Mouse (Mus musculus): Measurements from ENCODE around the gene Lbhd2. TPM values are rescaled to one million over a fixed set of nuclear protein-coding genes. Genes with fewer than 3 reads are reported as not detected.

Lbhd2 gene
- total and polyA plus RNA-seq, 3 experiments = not detected

GRCm38 (mm10) chr12:111409583-111409982, 3.0 kb downstream of the Lbhd2 start:
- no peak for DNase-seq (ENCODE audit: low read depth, low spot score)
- H3K27me3 ChIP-seq (ENCODE audit: control insufficient read depth in 1 of 2, insufficient read depth in 2 of 2, low read length in 2 of 2) = peaks cover 0 to 4% of the 10 kb centered on the region in 2 experiments; a peak in 2 of 4 replicates
- H3K4me1 ChIP-seq (ENCODE audit: control insufficient read depth in 1 of 2, insufficient read depth in 2 of 2, low read length in 2 of 2) = no peaks in the 10 kb centered on the region

GRCm38 (mm10) chr12:111411631-111412355, 5.2 kb downstream of the Lbhd2 start:
- no peak for DNase-seq (ENCODE audit: low read depth, low spot score)
- no peaks in the 10 kb centered on the region for H3K36me3 ChIP-seq (ENCODE audit: control insufficient read depth in 1 of 2, insufficient read depth in 2 of 2, low read length in 2 of 2)
- H3K79me2 ChIP-seq (ENCODE audit: control insufficient read depth, insufficient read depth, low read length, poor library complexity) = no peaks in the 10 kb centered on the region
- H3K27me3 ChIP-seq (ENCODE audit: control insufficient read depth in 1 of 2, insufficient read depth in 2 of 2, low read length in 2 of 2) = peaks cover 0 to 4% of the 10 kb centered on the region in 2 experiments; a peak in 2 of 4 replicates
- TF ChIP-seq CHD2 (IDR thresholded peaks at IDR 0.05; ENCODE audit: low read length) = no peak
- no peak for TF ChIP-seq ELF1 (IDR thresholded peaks at IDR 0.05; ENCODE audit: low read depth, low read length)
- no peaks in the 10 kb centered on the region for H3K9me3 ChIP-seq (replicated peaks; ENCODE audit: insufficient read depth, low read length)
- H3K4me3 ChIP-seq (ENCODE audit: control insufficient read depth in 1 of 2, insufficient read depth in 1 of 2, low read depth in 2 of 2, low read length in 2 of 2) = no peak overlapping the region
- H3K9ac ChIP-seq (ENCODE audit: control insufficient read depth, low read depth, low read length, poor library complexity, severe bottlenecking) = no peak overlapping the region
- no peaks in the 10 kb centered on the region for H3K4me1 ChIP-seq (ENCODE audit: control insufficient read depth in 1 of 2, insufficient read depth in 2 of 2, low read length in 2 of 2)
- no peak overlapping the region for H3K27ac ChIP-seq (ENCODE audit: control insufficient read depth, low read depth, low read length)

More at GRCm38 (mm10) chr12:111409583-111409982, 3.0 kb downstream of the Lbhd2 start:
- H3K9me3 ChIP-seq (replicated peaks; ENCODE audit: insufficient read depth, low read length) = no peaks in the 10 kb centered on the region
- no peaks in the 10 kb centered on the region for H3K79me2 ChIP-seq (ENCODE audit: control insufficient read depth, insufficient read depth, low read length, poor library complexity)
- H3K9ac ChIP-seq (ENCODE audit: control insufficient read depth, low read depth, low read length, poor library complexity, severe bottlenecking) = no peak overlapping the region
- no peak for TF ChIP-seq CHD1 (IDR thresholded peaks at IDR 0.05; ENCODE audit: low read depth, low read length)
- no peak for TF ChIP-seq E2F4 (IDR thresholded peaks at IDR 0.05; ENCODE audit: borderline replicate concordance, low read depth, low read length)
- no peak for TF ChIP-seq SIN3A (IDR thresholded peaks at IDR 0.05; ENCODE audit: low read length)
- no peak for TF ChIP-seq EP300 (IDR thresholded peaks at IDR 0.05; ENCODE audit: low read depth in 1 of 2, low read length in 2 of 2)
- TF ChIP-seq USF1 (IDR thresholded peaks at IDR 0.05; ENCODE audit: low read depth, low read length) = no peak
- TF ChIP-seq NELFE (IDR thresholded peaks at IDR 0.05; ENCODE audit: low read depth, low read length) = no peak
- no peak for TF ChIP-seq ETS1 (IDR thresholded peaks at IDR 0.05; ENCODE audit: low read depth, low read length)
- TF ChIP-seq ZNF384 (IDR thresholded peaks at IDR 0.05; ENCODE audit: low read depth, low read length) = no peak
- no peak for TF ChIP-seq MYC (IDR thresholded peaks at IDR 0.05; ENCODE audit: low read depth, low read length)
- TF ChIP-seq MAX (IDR thresholded peaks at IDR 0.05; ENCODE audit: low read length) = no peak
- no peak for TF ChIP-seq BHLHE40 (IDR thresholded peaks at IDR 0.05; ENCODE audit: borderline replicate concordance, low read depth, low read length)
- TF ChIP-seq MAZ (IDR thresholded peaks at IDR 0.05; ENCODE audit: low read depth, low read length) = no peak
- no peak for TF ChIP-seq GABPA (IDR thresholded peaks at IDR 0.05; ENCODE audit: low read depth, low read length)
- TF ChIP-seq RAD21 (IDR thresholded peaks at IDR 0.05; ENCODE audit: low read depth, low read length) = no peak
- TF ChIP-seq SMC3 (IDR thresholded peaks at IDR 0.05; ENCODE audit: low read depth, low read length) = no peak
- TF ChIP-seq POLR2A (IDR thresholded peaks at IDR 0.05; ENCODE audit: control insufficient read depth in 1 of 2, insufficient read depth in 1 of 2, low read depth in 1 of 2, low read length in 2 of 2, poor library complexity in 1 of 2) = no peak
- no peak for TF ChIP-seq MAFK (IDR thresholded peaks at IDR 0.05; ENCODE audit: borderline replicate concordance, low read depth, low read length)
- TF ChIP-seq KAT2A (conservative IDR thresholded peaks at IDR 0.05; ENCODE audit: low read depth, low read length) = no peak
- no peak for TF ChIP-seq HCFC1 (IDR thresholded peaks at IDR 0.05; ENCODE audit: low read depth, low read length)
- no peak for TF ChIP-seq ELF1 (IDR thresholded peaks at IDR 0.05; ENCODE audit: low read depth, low read length)
- H3K4me3 ChIP-seq (ENCODE audit: control insufficient read depth in 1 of 2, insufficient read depth in 1 of 2, low read depth in 2 of 2, low read length in 2 of 2) = no peak overlapping the region
- no peak overlapping the region for H3K27ac ChIP-seq (ENCODE audit: control insufficient read depth, low read depth, low read length)
- no peaks in the 10 kb centered on the region for H3K36me3 ChIP-seq (ENCODE audit: control insufficient read depth in 1 of 2, insufficient read depth in 2 of 2, low read length in 2 of 2)

All from MEL (cell line).